Mouse (Mus musculus): Measurements from ENCODE around the gene Copg2.

Copg2 gene

GRCm38 (mm10) chr6:30896195-30896985 lies at the start of gene Copg2:
Copg2 (minus strand) TSS chr6:30896794.
- peak; percentile 95 for DNase-seq (ENCODE audit: low spot score)

- no peak for DNase-seq (ENCODE audit: low spot score)
Observed at GRCm38 (mm10) chr6:30939264-30939663, 42.7 kb upstream of the Copg2 start.

- no peak for DNase-seq (ENCODE audit: low spot score)
Observed at GRCm38 (mm10) chr6:30922821-30923220, 26.2 kb upstream of the Copg2 start.

GRCm38 (mm10) chr6:30921826-30922225 lies 25.2 kb upstream of the Copg2 start:
- DNase-seq (ENCODE audit: low spot score), result no peak

- peak; percentile 7 for DNase-seq (ENCODE audit: low spot score)
Observed at GRCm38 (mm10) chr6:30920834-30921675, 24.5 kb upstream of the Copg2 start.

GRCm38 (mm10) chr6:30915473-30915872 lies 18.9 kb upstream of the Copg2 start, which contains the start of gene Tsga13:
Tsga13 (minus strand) TSS chr6:30915573.
- no peak for DNase-seq (ENCODE audit: low spot score)

GRCm38 (mm10) chr6:30907970-30908369 lies 11.4 kb upstream of the Copg2 start:
- DNase-seq (ENCODE audit: low spot score), result no peak

- DNase-seq (ENCODE audit: low spot score), result no peak
Observed at GRCm38 (mm10) chr6:30904911-30905310, 8.3 kb upstream of the Copg2 start.

GRCm38 (mm10) chr6:30904033-30904432 lies 7.4 kb upstream of the Copg2 start:
- DNase-seq (ENCODE audit: low spot score), result no peak

GRCm38 (mm10) chr6:30897520-30897919 lies 926 bp upstream of the Copg2 start:
- no peak for DNase-seq (ENCODE audit: low spot score)

- DNase-seq (ENCODE audit: low spot score), result no peak
Observed at GRCm38 (mm10) chr6:30896986-30897327, 363 bp upstream of the Copg2 start.

- no peak for DNase-seq (ENCODE audit: low spot score)
Observed at GRCm38 (mm10) chr6:30895819-30896194, 787 bp downstream of the Copg2 start.

GRCm38 (mm10) chr6:30893081-30893480 lies 3.5 kb downstream of the Copg2 start:
- DNase-seq (ENCODE audit: low spot score), result peak; percentile 33

- DNase-seq (ENCODE audit: low spot score), result no peak
Observed at GRCm38 (mm10) chr6:30891761-30892160, 4.8 kb downstream of the Copg2 start.

GRCm38 (mm10) chr6:30884856-30885255 lies 11.7 kb downstream of the Copg2 start:
- no peak for DNase-seq (ENCODE audit: low spot score)

GRCm38 (mm10) chr6:30883491-30883890 lies 13.1 kb downstream of the Copg2 start:
- no peak for DNase-seq (ENCODE audit: low spot score)

GRCm38 (mm10) chr6:30876661-30877060 lies 19.9 kb downstream of the Copg2 start:
- no peak for DNase-seq (ENCODE audit: low spot score)

- DNase-seq (ENCODE audit: low spot score), result no peak
Observed at GRCm38 (mm10) chr6:30866501-30866900, 30.1 kb downstream of the Copg2 start.

GRCm38 (mm10) chr6:30865031-30865678 lies 31.4 kb downstream of the Copg2 start:
- DNase-seq (ENCODE audit: low spot score), result no peak

- no peak for DNase-seq (ENCODE audit: low spot score)
Observed at GRCm38 (mm10) chr6:30855956-30856355, 40.6 kb downstream of the Copg2 start.

- no peak for DNase-seq (ENCODE audit: low spot score)
Observed at GRCm38 (mm10) chr6:30855205-30855604, 41.4 kb downstream of the Copg2 start.

- DNase-seq (ENCODE audit: low spot score), result peak; percentile 7
Observed at GRCm38 (mm10) chr6:30849818-30850217, 46.8 kb downstream of the Copg2 start.

- no peak for DNase-seq (ENCODE audit: low spot score)
Observed at GRCm38 (mm10) chr6:30832241-30832640, 64.4 kb downstream of the Copg2 start.

Measured in urinary bladder, postnatal 14 days (tissue).